Mouse (Mus musculus): ENCODE results near the gene Ralgapa2.
A peak's percentile ranks its signal among the peaks of the same experiment; 100 is the strongest.
"Not testable (repeated sequence)": the region's sequence is repeated elsewhere in the genome, so short reads cannot be mapped to it uniquely, and the experiment has no call there.

The Ralgapa2 gene

GRCm38 (mm10) chr2:146498298-146498697, 13.8 kb downstream of the Ralgapa2 start:
- no peak for DNase-seq (ENCODE audit: low read depth, low spot score)

- DNase-seq (ENCODE audit: low read depth, low spot score): no peak
These were observed 15.1 kb downstream of the Ralgapa2 start for GRCm38 (mm10) chr2:146496995-146497394.

GRCm38 (mm10) chr2:146495781-146496180, 16.4 kb downstream of the Ralgapa2 start:
- DNase-seq (ENCODE audit: low read depth, low spot score): peak; percentile 40

- DNase-seq (ENCODE audit: low read depth, low spot score): no peak
These were observed 18.7 kb downstream of the Ralgapa2 start for GRCm38 (mm10) chr2:146493354-146493946.

- no peak for DNase-seq (ENCODE audit: low read depth, low spot score)
These were observed 20.1 kb downstream of the Ralgapa2 start for GRCm38 (mm10) chr2:146491830-146492610.

- DNase-seq (ENCODE audit: low read depth, low spot score): no peak
These were observed 21.2 kb downstream of the Ralgapa2 start for GRCm38 (mm10) chr2:146490926-146491325.

- DNase-seq (ENCODE audit: low read depth, low spot score): no peak
These were observed 23.9 kb downstream of the Ralgapa2 start for GRCm38 (mm10) chr2:146488291-146488690.

GRCm38 (mm10) chr2:146482859-146483258, 29.3 kb downstream of the Ralgapa2 start:
- no peak for DNase-seq (ENCODE audit: low read depth, low spot score)

GRCm38 (mm10) chr2:146477491-146477890, 34.7 kb downstream of the Ralgapa2 start:
- DNase-seq (ENCODE audit: low read depth, low spot score): peak; percentile 41

- DNase-seq (ENCODE audit: low read depth, low spot score): no peak
These were observed 35.6 kb downstream of the Ralgapa2 start for GRCm38 (mm10) chr2:146476428-146476972.

GRCm38 (mm10) chr2:146476001-146476400, 36.1 kb downstream of the Ralgapa2 start:
- DNase-seq (ENCODE audit: low read depth, low spot score): peak; percentile 29

GRCm38 (mm10) chr2:146470947-146471346, 41.2 kb downstream of the Ralgapa2 start:
- DNase-seq (ENCODE audit: low read depth, low spot score): no peak

GRCm38 (mm10) chr2:146469707-146470420, 42.3 kb downstream of the Ralgapa2 start:
- peak; percentile 79 for DNase-seq (ENCODE audit: low read depth, low spot score)

GRCm38 (mm10) chr2:146468898-146469297, 43.2 kb downstream of the Ralgapa2 start:
- DNase-seq (ENCODE audit: low read depth, low spot score): no peak

GRCm38 (mm10) chr2:146468016-146468415, 44.1 kb downstream of the Ralgapa2 start:
- DNase-seq (ENCODE audit: low read depth, low spot score): no peak

GRCm38 (mm10) chr2:146466811-146467210, 45.3 kb downstream of the Ralgapa2 start:
- DNase-seq (ENCODE audit: low read depth, low spot score): not testable (repeated sequence)

- no peak for DNase-seq (ENCODE audit: low read depth, low spot score)
These were observed 54.6 kb downstream of the Ralgapa2 start for GRCm38 (mm10) chr2:146457494-146457893.

GRCm38 (mm10) chr2:146456612-146457011, 55.5 kb downstream of the Ralgapa2 start:
- DNase-seq (ENCODE audit: low read depth, low spot score): peak; percentile 29

GRCm38 (mm10) chr2:146456062-146456461, 56.1 kb downstream of the Ralgapa2 start:
- no peak for DNase-seq (ENCODE audit: low read depth, low spot score)

GRCm38 (mm10) chr2:146444009-146444408, 68.1 kb downstream of the Ralgapa2 start:
- DNase-seq (ENCODE audit: low read depth, low spot score): no peak

- DNase-seq (ENCODE audit: low read depth, low spot score): no peak
These were observed 68.8 kb downstream of the Ralgapa2 start for GRCm38 (mm10) chr2:146443291-146443875.

GRCm38 (mm10) chr2:146441711-146442110, 70.4 kb downstream of the Ralgapa2 start:
- DNase-seq (ENCODE audit: low read depth, low spot score): no peak
